Mouse (Mus musculus) midbrain, embryonic 14.5 days (tissue): ENCODE data around the gene Cacna1e. TPM values are rescaled to one million over a fixed set of nuclear protein-coding genes. Genes with fewer than 3 reads are reported as not detected.

ENCODE experiments used
- ATAC-seq: fragments of 200-750 bp; cut with Nextera tagmentation; 2 replicates; pipeline ENCODE4 v1.8.0; 2017; ENCODE audit warnings: moderate number of reproducible peaks, moderate library complexity; ENCODE audit not compliant: low FRiP score, low TSS enrichment
- DNase-seq: peaks from one replicate; pipeline ENCODE4 v3.0.0-alpha.2; 2015
- H3K27ac ChIP-seq: fragments of 300-500 bp; sonication (generic); replicated peaks from 2 replicates; pipeline ENCODE4 v1.5.1; 2014; ENCODE audit warnings: mild to moderate bottlenecking, low read depth, low read length, moderate library complexity
- H3K27me3 ChIP-seq: fragments of 300-500 bp; sonication (generic); 2 replicates; pipeline ENCODE4 v1.6.1; 2014; ENCODE audit warnings: low read length, control low read depth, mixed read lengths; ENCODE audit not compliant: control insufficient read depth, insufficient read depth
- H3K36me3 ChIP-seq: fragments of 300-500 bp; sonication (generic); 2 replicates; pipeline ENCODE4 v1.6.1; 2014; ENCODE audit warnings: low read length, control low read depth; ENCODE audit not compliant: control insufficient read depth, insufficient read depth
- H3K4me1 ChIP-seq: fragments of 300-500 bp; sonication (generic); 2 replicates; pipeline ENCODE4 v1.6.1; 2014; ENCODE audit warnings: mild to moderate bottlenecking, antibody characterized with exemption, low read length, control low read depth; ENCODE audit not compliant: control insufficient read depth, insufficient read depth
- H3K4me2 ChIP-seq: fragments of 300-500 bp; sonication (generic); 2 replicates; pipeline ENCODE4 v1.6.1; 2014; ENCODE audit warnings: mild to moderate bottlenecking, low read length, moderate library complexity
- H3K4me3 ChIP-seq: fragments of 300-500 bp; sonication (generic); replicated peaks from 2 replicates; pipeline ENCODE4 v1.5.1; 2014; ENCODE audit warnings: low read depth, low read length
- H3K9ac ChIP-seq: fragments of 300-500 bp; sonication (generic); replicated peaks from 2 replicates; pipeline ENCODE4 v1.6.1; 2014; ENCODE audit warnings: mild to moderate bottlenecking, low read length, moderate library complexity
- H3K9me3 ChIP-seq: fragments of 300-500 bp; sonication (generic); 2 replicates; pipeline ENCODE4 v1.6.1; 2016; ENCODE audit warnings: low read length, control low read depth, mixed read lengths; ENCODE audit not compliant: control insufficient read depth
- WGBS: fragments of 180-500 bp; shearing (Covaris S2); extraction: QIAGEN DNeasy Blood & Tissue Kit; methylation state at CpG from one replicate; pipeline ENCODE4 v1.1.7; 2014; 5-methylcytosine and 5-hydroxymethylcytosine counted together
- polyA plus RNA-seq: library from polyadenylated mRNA; unstranded; fragments of >200 nt; fragmentation: Nextera tagmentation; extraction: Ambion mirVana; gene quantifications from 2 replicates; pipeline ENCODE4 v1.2.1, GENCODE M21; 2014

Cacna1e gene
- polyA plus RNA-seq, 1 experiment from 2014 or later, result 16.8 TPM

DNA sequence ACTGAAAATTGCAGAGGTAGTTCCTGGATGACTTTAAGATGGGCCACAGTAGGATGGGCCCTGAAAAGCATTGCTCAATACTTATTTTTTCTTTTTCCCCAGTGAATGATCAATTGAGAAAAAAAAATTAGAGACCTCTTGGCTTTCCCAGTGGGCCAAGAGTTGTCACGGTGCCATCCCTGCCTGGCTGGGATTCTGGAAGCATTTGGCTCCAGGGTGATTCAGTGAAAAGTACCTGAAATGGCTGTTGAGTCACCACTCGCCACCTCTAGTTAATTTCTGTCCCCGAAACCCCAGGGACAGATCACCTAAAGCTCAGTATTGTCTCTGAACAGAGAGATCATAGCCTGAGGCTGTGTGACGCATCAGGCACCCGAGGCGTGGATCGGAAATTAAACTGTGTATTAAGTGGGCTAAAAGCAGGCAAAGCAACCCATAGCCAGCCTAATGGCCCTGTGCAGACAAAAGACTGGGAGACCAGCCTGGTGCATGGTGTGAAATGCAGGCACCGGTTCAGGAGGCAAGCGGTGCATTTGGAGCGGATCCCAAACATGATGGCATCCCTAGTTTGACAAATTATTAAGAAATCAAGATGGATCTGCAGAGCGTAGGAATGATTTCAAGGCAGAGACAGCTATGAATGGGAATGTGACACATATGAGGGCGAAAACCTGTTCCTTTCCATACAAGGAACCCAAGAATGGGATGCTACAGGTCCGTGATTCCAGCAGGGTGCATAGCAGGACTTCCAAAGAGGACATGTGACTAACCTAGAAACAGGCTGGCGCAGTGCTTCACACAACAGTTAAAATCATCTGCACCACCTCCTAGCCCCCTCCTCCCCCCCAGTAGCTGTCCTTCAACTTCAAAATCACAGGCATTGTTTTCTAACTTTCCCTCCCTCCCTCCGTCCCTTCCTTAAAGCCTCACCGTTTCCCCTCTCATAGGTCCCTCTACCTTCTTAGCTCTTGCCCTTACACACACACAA lies 261.3 kb downstream of the Cacna1e start:
- no peaks in the 10 kb centered on the region for H3K9me3 ChIP-seq
- ATAC-seq (no peak), DNase-seq (peak; percentile 7)
- no peak overlapping the region for H3K4me3 ChIP-seq
- no peak overlapping the region for H3K9ac ChIP-seq
- H3K4me2 ChIP-seq, result no peak overlapping the region
- no peaks in the 10 kb centered on the region for H3K4me1 ChIP-seq
- H3K36me3 ChIP-seq, result no peaks in the 10 kb centered on the region
- no peaks in the 10 kb centered on the region for H3K27me3 ChIP-seq
- H3K27ac ChIP-seq, result no peak overlapping the region
- 78% methylated on average over 16 of the region's 16 CpGs for WGBS

DNA sequence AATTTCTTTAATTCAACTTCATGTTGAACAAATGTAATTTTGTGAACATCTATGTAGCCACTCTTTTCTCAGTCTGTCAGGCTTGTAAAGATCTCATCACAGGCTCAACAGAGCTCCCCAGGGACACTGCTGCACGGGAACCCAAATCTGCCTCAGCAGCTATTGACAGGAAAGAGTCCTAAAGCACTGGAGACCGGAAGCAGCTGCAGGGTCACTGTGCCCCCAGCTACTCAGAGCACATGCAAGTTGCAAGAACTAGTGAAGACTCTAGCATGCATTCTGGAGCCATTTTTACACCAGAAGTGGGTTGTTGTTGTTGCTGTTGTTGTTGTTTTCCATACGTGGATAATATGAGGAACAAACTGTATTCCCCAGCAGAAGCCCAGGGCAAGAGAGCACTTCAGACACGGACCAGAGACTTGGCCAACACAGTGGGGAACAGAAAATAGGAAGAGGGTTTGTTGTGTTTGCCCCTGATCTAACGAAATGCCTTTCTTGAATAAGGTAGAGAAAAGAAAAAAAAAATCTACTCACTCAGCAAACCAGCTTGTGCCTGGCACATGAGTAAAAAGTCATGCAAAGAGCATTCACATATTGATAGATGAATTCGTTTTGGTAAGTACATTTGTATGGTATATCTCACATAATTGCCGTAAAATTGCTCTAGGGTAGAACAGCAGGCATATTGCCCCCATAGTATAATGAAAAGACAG lies 266.4 kb downstream of the Cacna1e start:
- Histone ChIP-seq H3K4me3 (no peak overlapping the region), H3K9me3 (no peaks in the 10 kb centered on the region), H3K36me3 (no peaks in the 10 kb centered on the region), H3K27ac (no peak overlapping the region), H3K27me3 (no peaks in the 10 kb centered on the region), H3K9ac (no peak overlapping the region), H3K4me2 (no peak overlapping the region), H3K4me1 (no peaks in the 10 kb centered on the region)
- 58% methylated on average over 7 of the region's 7 CpGs for WGBS
- DNase-seq (peak; percentile 39), ATAC-seq (no peak)

- no peaks in the 10 kb centered on the region for H3K4me1 ChIP-seq
- H3K4me3 ChIP-seq, result no peak overlapping the region
- no peaks in the 10 kb centered on the region for H3K36me3 ChIP-seq
- no peak for DNase-seq
- H3K27me3 ChIP-seq, result no peaks in the 10 kb centered on the region
- WGBS, result 91% methylated on average over 7 of the region's 7 CpGs
- no peak overlapping the region for H3K27ac ChIP-seq
- H3K4me2 ChIP-seq, result no peak overlapping the region
- no peak for ATAC-seq
- H3K9me3 ChIP-seq, result no peaks in the 10 kb centered on the region
- H3K9ac ChIP-seq, result no peak overlapping the region
Measured at GRCm38 (mm10) chr1:154615759-154616158, 268.5 kb downstream of the Cacna1e start.

- ATAC-seq (no peak), DNase-seq (no peak)
- WGBS, result 50% methylated on average over 4 of the region's 4 CpGs
- Histone ChIP-seq H3K9me3 (no peaks in the 10 kb centered on the region), H3K27me3 (no peaks in the 10 kb centered on the region), H3K36me3 (no peaks in the 10 kb centered on the region), H3K27ac (no peak overlapping the region), H3K9ac (no peak overlapping the region), H3K4me2 (no peak overlapping the region), H3K4me3 (no peak overlapping the region), H3K4me1 (no peaks in the 10 kb centered on the region)
Measured at GRCm38 (mm10) chr1:154608516-154608915, 275.8 kb downstream of the Cacna1e start.

- Histone ChIP-seq H3K27me3 (no peaks in the 10 kb centered on the region), H3K4me1 (no peaks in the 10 kb centered on the region), H3K4me3 (no peak overlapping the region), H3K9ac (no peak overlapping the region), H3K36me3 (no peaks in the 10 kb centered on the region), H3K27ac (no peak overlapping the region), H3K9me3 (no peaks in the 10 kb centered on the region), H3K4me2 (no peak overlapping the region)
- 62% methylated on average over 3 of the region's 3 CpGs for WGBS
- DNase-seq, result no peak
- ATAC-seq, result no peak
Measured at GRCm38 (mm10) chr1:154607406-154607805, 276.9 kb downstream of the Cacna1e start.

DNA sequence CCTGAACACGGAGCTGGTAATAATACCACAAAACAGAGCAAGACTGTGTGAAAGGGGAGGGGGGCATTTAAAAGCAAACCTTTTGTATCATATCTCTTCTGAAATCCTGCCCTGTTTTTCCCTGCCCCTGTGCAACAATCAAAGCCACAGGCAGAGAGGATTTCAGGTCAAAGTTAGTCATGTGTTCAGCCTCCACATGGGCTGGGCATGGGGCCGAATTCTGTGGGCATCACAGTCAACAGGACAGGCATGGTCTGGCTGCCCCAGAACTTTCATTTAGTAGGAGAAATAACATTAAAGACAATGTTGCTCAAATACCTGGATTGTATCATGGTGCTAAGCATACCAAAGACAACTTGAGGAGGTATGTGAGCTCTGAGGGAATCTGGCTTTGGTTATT lies 278.7 kb downstream of the Cacna1e start:
- Histone ChIP-seq H3K4me3 (no peak overlapping the region), H3K27ac (no peak overlapping the region), H3K9ac (no peak overlapping the region), H3K4me2 (no peak overlapping the region), H3K36me3 (no peaks in the 10 kb centered on the region), H3K9me3 (no peaks in the 10 kb centered on the region), H3K27me3 (no peaks in the 10 kb centered on the region), H3K4me1 (no peaks in the 10 kb centered on the region)
- 91% methylated on average over 2 of the region's 2 CpGs for WGBS
- DNase-seq, result no peak
- ATAC-seq, result no peak

- Histone ChIP-seq H3K4me1 (no peaks in the 10 kb centered on the region), H3K9ac (no peak overlapping the region), H3K9me3 (no peaks in the 10 kb centered on the region), H3K4me3 (no peak overlapping the region), H3K27me3 (no peaks in the 10 kb centered on the region), H3K36me3 (no peaks in the 10 kb centered on the region), H3K4me2 (no peak overlapping the region), H3K27ac (no peak overlapping the region)
- DNase-seq (no peak), ATAC-seq (no peak)
Measured at GRCm38 (mm10) chr1:154603781-154604180, 280.5 kb downstream of the Cacna1e start.

- ATAC-seq (no peak), DNase-seq (no peak)
- H3K9ac ChIP-seq, result no peak overlapping the region
Measured at GRCm38 (mm10) chr1:154602531-154602930, 281.8 kb downstream of the Cacna1e start.

More at GRCm38 (mm10) chr1:154602531-154602930, 281.8 kb downstream of the Cacna1e start:
- H3K9me3 ChIP-seq, result no peaks in the 10 kb centered on the region
- H3K4me2 ChIP-seq, result no peak overlapping the region
- 92% methylated on average over 1 of the region's 1 CpGs for WGBS
- H3K4me1 ChIP-seq, result no peaks in the 10 kb centered on the region
- H3K27me3 ChIP-seq, result no peaks in the 10 kb centered on the region
- no peaks in the 10 kb centered on the region for H3K36me3 ChIP-seq
- no peak overlapping the region for H3K27ac ChIP-seq
- no peak overlapping the region for H3K4me3 ChIP-seq
